Mouse (Mus musculus) kidney, adult 18-20 months (tissue): ENCODE measurements around the gene Efcab11.
"Not testable (repeated sequence)": the region's sequence is repeated elsewhere in the genome, so short reads cannot be mapped to it uniquely, and the experiment has no call there.

ENCODE experiments used
- DNase-seq: peaks from one replicate; pipeline ENCODE4 v3.0.0; 2021

Efcab11 gene

GRCm38 (mm10) chr12:99873443-99873842 is 10.8 kb downstream of the Efcab11 start:
- DNase-seq = no peak

GRCm38 (mm10) chr12:99868821-99869220 is 15.4 kb downstream of the Efcab11 start:
- no peak for DNase-seq

GRCm38 (mm10) chr12:99864613-99865012 is 19.6 kb downstream of the Efcab11 start:
- DNase-seq = no peak

GRCm38 (mm10) chr12:99860981-99861380 is 23.3 kb downstream of the Efcab11 start:
- DNase-seq = no peak

GRCm38 (mm10) chr12:99859391-99860100 is 24.7 kb downstream of the Efcab11 start:
- DNase-seq = no peak

GRCm38 (mm10) chr12:99858664-99859063 is 25.6 kb downstream of the Efcab11 start:
- DNase-seq = no peak

GRCm38 (mm10) chr12:99856011-99856410 is 28.2 kb downstream of the Efcab11 start:
- no peak for DNase-seq

- DNase-seq = no peak
Observed at GRCm38 (mm10) chr12:99853323-99854258, 30.6 kb downstream of the Efcab11 start.

GRCm38 (mm10) chr12:99849996-99850395 is 34.2 kb downstream of the Efcab11 start:
- DNase-seq = no peak

GRCm38 (mm10) chr12:99844951-99845350 is 39.3 kb downstream of the Efcab11 start:
- DNase-seq = no peak

- no peak for DNase-seq
Observed at GRCm38 (mm10) chr12:99838703-99839102, 45.5 kb downstream of the Efcab11 start.

GRCm38 (mm10) chr12:99838109-99838508 is 46.1 kb downstream of the Efcab11 start:
- no peak for DNase-seq

- DNase-seq = no peak
Observed at GRCm38 (mm10) chr12:99837528-99837927, 46.7 kb downstream of the Efcab11 start.

- DNase-seq = peak; percentile 7
Observed at GRCm38 (mm10) chr12:99836404-99837131, 47.7 kb downstream of the Efcab11 start.

- no peak for DNase-seq
Observed at GRCm38 (mm10) chr12:99833476-99833875, 50.8 kb downstream of the Efcab11 start.

GRCm38 (mm10) chr12:99822591-99822990 is 61.6 kb downstream of the Efcab11 start:
- no peak for DNase-seq

- DNase-seq = no peak
Observed at GRCm38 (mm10) chr12:99821309-99821934, 62.8 kb downstream of the Efcab11 start.

GRCm38 (mm10) chr12:99819186-99819974 is 64.9 kb downstream of the Efcab11 start:
- DNase-seq = no peak

- DNase-seq = not testable (repeated sequence)
Observed at GRCm38 (mm10) chr12:99818006-99818405, 66.2 kb downstream of the Efcab11 start.

GRCm38 (mm10) chr12:99815244-99815643 is 69.0 kb downstream of the Efcab11 start:
- no peak for DNase-seq

- no peak for DNase-seq
Observed at GRCm38 (mm10) chr12:99807891-99808290, 76.3 kb downstream of the Efcab11 start.

GRCm38 (mm10) chr12:99806741-99807140 is 77.5 kb downstream of the Efcab11 start:
- DNase-seq = not testable (repeated sequence)
